Mouse (Mus musculus): ENCODE results near the gene Vip.

GRCm38 (mm10) chr10:5604371-5604770, 34.6 kb upstream of the Vip start:
- no peak for TF ChIP-seq POLR2A (IDR thresholded peaks at IDR 0.05; ENCODE audit: low read depth, low read length)
- no peak for TF ChIP-seq CTCF (IDR thresholded peaks at IDR 0.05; ENCODE audit: extremely low read depth, insufficient read depth, insufficient read length, insufficient replicate concordance)
